Mouse (Mus musculus) spleen, embryonic (tissue): Measurements from ENCODE around the gene Prss27.

Experiments used
- CTCF ChIA-PET: fragments of 350-600 bp; sonication (Branson Sonifier 250); formaldehyde crosslinking; loops from one replicate; lab custom pipeline; 2022; lab: Charles Lee

The Prss27 gene

GRCm38 (mm10) chr17:24037844-24038243 is at the start of gene Prss27:
Gene Prss27 (plus strand): TSS chr17:24038144.
- CTCF ChIA-PET: no interaction called here

- CTCF ChIA-PET: no interaction called here
Observed at GRCm38 (mm10) chr17:23989802-23990201, 48.1 kb upstream of the Prss27 start.

GRCm38 (mm10) chr17:23992789-23993553 is 45.0 kb upstream of the Prss27 start:
- CTCF ChIA-PET: no interaction called here

GRCm38 (mm10) chr17:23993559-23994428 is 44.1 kb upstream of the Prss27 start:
- CTCF ChIA-PET: interaction anchor here (0.7 to 1.0 kb wide), 2 partner anchors 15 to 259 kb away, joined by 3 read pairs; no protein-coding TSS in a partner anchor

GRCm38 (mm10) chr17:23994667-23995066 is 43.3 kb upstream of the Prss27 start:
- CTCF ChIA-PET: interaction anchor here (1.0 kb wide), 1 partner anchor 14 kb away, joined by 3 read pairs; no protein-coding TSS in a partner anchor

GRCm38 (mm10) chr17:23995421-23995820 is 42.5 kb upstream of the Prss27 start:
- CTCF ChIA-PET: no interaction called here

GRCm38 (mm10) chr17:23997901-23998300 is 40.0 kb upstream of the Prss27 start, which contains the start of gene Prss22:
Gene Prss22 (minus strand): TSS chr17:23998100.
- CTCF ChIA-PET: no interaction called here

GRCm38 (mm10) chr17:23998383-23998782 is 39.6 kb upstream of the Prss27 start:
- CTCF ChIA-PET: no interaction called here

GRCm38 (mm10) chr17:24000404-24000803 is 37.5 kb upstream of the Prss27 start:
- CTCF ChIA-PET: no interaction called here

- CTCF ChIA-PET: no interaction called here
Observed at GRCm38 (mm10) chr17:24004071-24004665, 33.8 kb upstream of the Prss27 start.

GRCm38 (mm10) chr17:24005049-24005448 is 32.9 kb upstream of the Prss27 start:
- CTCF ChIA-PET: no interaction called here

GRCm38 (mm10) chr17:24006930-24007329 is 31.0 kb upstream of the Prss27 start:
- CTCF ChIA-PET: no interaction called here

- CTCF ChIA-PET: no interaction called here
Observed at GRCm38 (mm10) chr17:24007391-24007790, 30.6 kb upstream of the Prss27 start.

- CTCF ChIA-PET: interaction anchor here (1.3 kb wide), 1 partner anchor 14 kb away, joined by 3 read pairs; no protein-coding TSS in a partner anchor
Observed at GRCm38 (mm10) chr17:24008105-24008504, 29.8 kb upstream of the Prss27 start.

GRCm38 (mm10) chr17:24009617-24010016 is 28.3 kb upstream of the Prss27 start:
- CTCF ChIA-PET: interaction anchor here (1.3 kb wide), 1 partner anchor 15 kb away, joined by 3 read pairs; no protein-coding TSS in a partner anchor

GRCm38 (mm10) chr17:24012921-24013320 is 25.0 kb upstream of the Prss27 start:
- CTCF ChIA-PET: no interaction called here

GRCm38 (mm10) chr17:24014433-24014965 is 23.4 kb upstream of the Prss27 start:
- CTCF ChIA-PET: no interaction called here

GRCm38 (mm10) chr17:24015727-24016126 is 22.2 kb upstream of the Prss27 start:
- CTCF ChIA-PET: no interaction called here

- CTCF ChIA-PET: no interaction called here
Observed at GRCm38 (mm10) chr17:24020696-24021095, 17.2 kb upstream of the Prss27 start.

- CTCF ChIA-PET: no interaction called here
Observed at GRCm38 (mm10) chr17:24021375-24022199, 16.4 kb upstream of the Prss27 start.

- CTCF ChIA-PET: no interaction called here
Observed at GRCm38 (mm10) chr17:24029477-24029876, 8.5 kb upstream of the Prss27 start.
